Mouse (Mus musculus) brown adipose tissue, adult 24 weeks (tissue): Measurements from ENCODE around the gene Asap2. TPM values are rescaled to one million over a fixed set of nuclear protein-coding genes. Genes with fewer than 3 reads are reported as not detected.

Experiments
- H3K27ac ChIP-seq: fragments of 200-500 bp; replicated peaks from 2 replicates; pipeline ENCODE4 v1.5.1; 2012; ENCODE audit warnings: low read depth, mild to moderate bottlenecking, low read length
- H3K4me1 ChIP-seq: fragments of 200-500 bp; 2 replicates; pipeline ENCODE4 v1.6.1; 2012; ENCODE audit warnings: low read length, mixed read lengths; ENCODE audit not compliant: control insufficient read depth, insufficient read depth, insufficient read length
- H3K4me3 ChIP-seq: fragments of 200-500 bp; 2 replicates; pipeline ENCODE4 v1.5.1; 2012; ENCODE audit warnings: low read depth, mild to moderate bottlenecking, low read length, moderate library complexity; ENCODE audit not compliant: insufficient read depth
- polyA plus RNA-seq: library from polyadenylated mRNA; stranded (reverse); fragments of >200 nt; gene quantifications from 2 replicates; pipeline ENCODE4 v1.2.4, GENCODE M21; 2012; ENCODE audit not compliant: missing spikeins, insufficient read depth, insufficient read length

Asap2 gene
- polyA plus RNA-seq, 1 experiment, result 4.4 TPM

GRCm38 (mm10) chr12:21306721-21307120 lies 316.5 kb downstream of the Asap2 start:
- no peaks in the 10 kb centered on the region for H3K4me1 ChIP-seq
- H3K4me3 ChIP-seq, result no peak overlapping the region
- peak overlapping the region; percentile 51; the same call in 1 of the 2 replicates for H3K27ac ChIP-seq

DNA sequence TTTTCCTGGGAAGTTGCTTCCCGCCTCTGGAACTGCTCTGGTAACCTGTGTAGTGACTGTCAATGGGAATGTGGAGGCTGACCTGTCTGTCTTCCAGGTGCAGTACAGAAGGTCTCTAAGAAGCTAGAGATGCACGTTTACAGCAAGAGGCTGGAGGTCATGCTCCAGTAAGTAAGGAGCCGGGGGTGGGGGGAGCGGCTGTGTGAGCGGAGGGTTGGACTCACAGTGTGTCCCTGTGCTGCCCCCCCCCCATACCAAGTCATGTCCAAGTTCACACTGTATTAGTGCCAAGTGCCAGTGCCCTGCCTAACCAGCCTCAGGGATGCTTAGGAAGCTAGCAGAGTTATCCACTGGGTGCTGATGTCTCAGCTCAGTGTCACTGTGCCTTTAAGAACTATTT lies 321.9 kb downstream of the Asap2 start:
- H3K4me3 ChIP-seq, result no peak overlapping the region
- no peak overlapping the region for H3K27ac ChIP-seq
- no peaks in the 10 kb centered on the region for H3K4me1 ChIP-seq

DNA sequence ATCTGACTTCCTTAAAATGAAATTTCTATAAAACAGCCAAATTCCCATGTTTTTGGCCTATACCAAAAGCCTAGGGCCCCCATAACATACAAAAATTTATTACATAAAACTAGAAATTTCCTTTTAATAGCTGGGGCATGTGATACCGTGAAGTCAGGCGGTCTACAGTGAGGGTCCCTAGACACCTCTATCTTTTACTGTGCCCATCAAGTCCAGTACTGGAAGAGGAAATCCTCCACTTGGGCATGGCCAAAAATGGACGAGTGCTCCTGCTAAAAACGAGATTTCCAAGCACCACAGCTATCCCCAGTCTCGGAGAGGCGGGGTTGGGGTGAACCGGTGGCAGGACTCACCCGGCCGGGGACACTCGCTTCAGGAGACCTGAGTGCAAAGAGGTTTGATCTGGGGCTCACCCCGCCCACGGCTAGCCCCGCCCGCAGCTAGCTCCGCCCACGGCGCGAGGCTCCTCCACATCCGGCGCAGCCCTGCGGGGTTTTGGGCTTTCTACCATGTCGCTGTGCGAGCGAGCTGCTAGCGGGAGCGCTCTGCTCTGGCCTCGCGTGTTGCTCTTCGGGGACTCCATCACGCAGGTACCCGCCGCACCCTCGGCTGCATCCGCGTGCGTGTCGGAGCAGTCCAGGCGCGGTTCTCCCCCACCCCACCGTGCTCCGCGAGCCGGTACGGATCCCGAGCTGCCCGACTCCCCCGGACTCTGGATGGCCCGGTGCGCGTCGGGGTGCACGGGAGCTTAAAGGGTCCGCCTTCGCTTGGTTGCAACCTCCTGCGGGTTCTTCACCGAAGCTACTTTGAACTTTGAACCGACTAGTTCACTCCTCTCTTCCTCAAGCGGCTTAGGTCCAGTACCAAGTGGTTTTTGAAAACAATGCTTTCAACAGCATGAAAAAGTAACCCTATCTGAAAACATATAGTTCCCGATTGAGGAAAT lies 325.9 kb downstream of the Asap2 start, which contains the start of gene Iah1:
Gene Iah1 (plus strand): TSS at position 467 of the 946 bp plus-strand sequence.
- peak within 1 kb of the TSS; percentile 72 for H3K27ac ChIP-seq
- no peaks in the 10 kb centered on the region for H3K4me1 ChIP-seq
- H3K4me3 ChIP-seq, result peak within 1 kb of the TSS; percentile 95

- Histone ChIP-seq H3K27ac (0 out of 2 replicates have a peak overlapping the region, but pooled peaks have one; percentile 37), H3K4me3 (peak overlapping the region; percentile 95), H3K4me1 (no peaks in the 10 kb centered on the region)
Measured at GRCm38 (mm10) chr12:21316869-21317265, 326.6 kb downstream of the Asap2 start.

DNA sequence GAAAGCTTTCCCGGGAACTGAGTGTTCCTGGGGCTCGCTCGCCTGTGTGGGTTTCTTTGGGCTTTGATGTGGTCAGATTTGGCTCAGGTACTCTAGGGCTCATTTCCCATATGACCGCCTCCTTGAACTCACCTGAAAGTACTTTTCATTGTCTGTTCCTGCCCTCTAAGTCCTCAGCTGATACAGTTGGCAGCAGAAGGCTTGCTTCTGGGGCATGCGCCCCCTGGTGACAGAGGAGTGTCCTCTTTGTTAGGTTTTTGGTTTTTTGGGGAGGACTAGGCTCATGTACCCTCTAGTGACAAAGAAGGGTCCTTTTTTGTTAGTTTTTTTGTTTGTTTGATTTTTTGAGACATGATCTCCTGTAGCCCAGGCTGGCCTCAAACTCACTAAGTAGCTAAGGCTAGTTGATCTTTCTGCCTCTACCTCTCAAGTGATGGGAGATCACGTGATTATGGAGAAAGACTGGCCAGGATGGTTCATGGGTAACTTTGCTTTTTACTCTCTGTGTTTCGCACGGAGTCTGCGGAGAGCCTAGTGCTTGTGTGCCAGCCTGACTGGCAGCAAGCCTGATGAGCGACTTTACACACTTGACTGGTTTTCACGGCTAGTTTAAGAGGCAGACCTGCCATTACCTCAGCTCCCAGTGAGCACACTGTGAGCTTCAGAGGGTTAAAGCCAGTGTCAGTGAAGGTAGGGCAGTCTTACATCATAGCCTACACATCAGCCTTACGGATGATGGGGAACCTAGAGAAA lies 328.1 kb downstream of the Asap2 start:
- no peak overlapping the region for H3K27ac ChIP-seq
- H3K4me3 ChIP-seq, result no peak overlapping the region
- H3K4me1 ChIP-seq, result no peaks in the 10 kb centered on the region
